Mouse (Mus musculus) retina, postnatal 7 days (tissue): ENCODE measurements around the gene Lgalsl.

ENCODE experiments used
- DNase-seq: peaks from one replicate; pipeline ENCODE4 v3.0.0-alpha.2; 2012; ENCODE audit warnings: low read depth, low spot score

The Lgalsl gene

DNA sequence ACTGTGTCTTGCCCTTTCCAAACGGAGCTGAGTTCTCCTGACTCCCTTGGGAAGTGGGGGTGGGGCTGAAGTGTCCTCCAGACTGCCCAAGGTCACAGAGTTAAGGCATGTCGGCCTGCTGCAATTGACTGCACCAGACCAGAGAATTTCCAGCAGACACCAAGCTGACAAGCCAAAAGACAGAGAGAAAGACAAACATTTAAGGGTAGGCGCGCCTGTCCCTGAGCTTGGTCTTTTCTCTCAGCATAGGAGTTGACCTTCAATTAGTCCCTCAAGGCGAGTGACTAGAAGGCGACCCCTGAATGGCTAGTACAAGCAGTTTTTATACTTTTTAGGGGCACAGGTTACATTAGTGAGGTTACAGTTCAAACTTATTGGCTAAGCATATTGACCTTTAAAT, 46.1 kb downstream of the Lgalsl start:
- no peak for DNase-seq

DNA sequence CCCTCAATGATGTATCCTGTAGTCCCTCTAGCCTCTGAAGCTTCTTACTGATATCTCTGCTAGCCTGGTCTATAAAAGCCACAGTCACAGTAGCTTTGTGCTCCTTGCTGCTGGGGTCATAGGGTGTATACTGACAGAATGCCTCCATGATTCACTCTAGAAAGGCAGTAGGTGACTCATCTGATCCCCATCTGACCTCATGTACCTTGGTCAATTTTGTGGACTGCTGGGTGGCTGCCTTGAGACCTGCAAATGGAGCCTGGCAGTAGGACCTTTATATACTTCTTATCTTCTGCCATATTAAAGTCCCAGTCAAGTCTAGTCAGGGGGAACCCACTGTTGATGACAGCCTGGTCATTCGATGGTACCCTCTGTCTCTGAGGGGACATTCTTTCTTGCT, 47.4 kb downstream of the Lgalsl start:
- DNase-seq: no peak

DNA sequence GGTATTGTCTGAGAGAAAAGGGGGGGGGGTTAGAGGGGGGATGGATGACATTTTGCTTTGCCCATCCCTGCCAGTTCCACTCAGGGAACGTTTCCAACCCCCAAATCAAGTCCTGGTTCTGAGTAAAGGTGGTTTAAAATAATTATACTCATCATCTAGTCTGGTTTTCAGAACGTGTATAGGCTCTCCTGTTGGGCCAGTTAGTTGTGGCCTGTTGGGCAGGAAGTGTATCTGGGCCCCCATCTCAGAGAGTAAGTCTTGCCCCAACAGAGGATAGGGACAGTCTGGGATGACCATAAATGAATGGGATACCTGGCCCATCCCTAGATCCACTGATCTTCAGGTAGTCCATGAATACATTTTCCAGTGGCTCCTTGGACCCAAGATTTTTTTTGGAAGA, 48.2 kb downstream of the Lgalsl start:
- no peak for DNase-seq

DNA sequence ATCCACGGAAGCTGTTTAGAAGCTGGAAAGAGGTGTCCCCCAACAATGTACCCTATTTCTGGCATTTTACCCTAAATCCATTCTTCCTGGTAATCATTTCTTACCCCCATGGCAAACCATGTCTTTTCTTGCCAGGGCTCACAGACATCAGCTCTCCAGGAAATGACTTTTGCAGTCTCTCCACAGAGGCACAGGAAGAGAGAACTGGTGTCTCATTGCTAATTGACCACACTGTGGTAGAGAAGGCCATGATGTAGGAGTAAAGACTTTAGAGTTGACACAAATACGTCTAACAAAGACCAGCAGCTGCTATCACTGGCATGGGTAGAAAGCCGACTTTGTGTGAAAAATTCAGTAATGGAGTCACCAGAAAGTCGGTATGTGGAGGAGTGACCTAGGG, 50.5 kb downstream of the Lgalsl start:
- DNase-seq: no peak

DNA sequence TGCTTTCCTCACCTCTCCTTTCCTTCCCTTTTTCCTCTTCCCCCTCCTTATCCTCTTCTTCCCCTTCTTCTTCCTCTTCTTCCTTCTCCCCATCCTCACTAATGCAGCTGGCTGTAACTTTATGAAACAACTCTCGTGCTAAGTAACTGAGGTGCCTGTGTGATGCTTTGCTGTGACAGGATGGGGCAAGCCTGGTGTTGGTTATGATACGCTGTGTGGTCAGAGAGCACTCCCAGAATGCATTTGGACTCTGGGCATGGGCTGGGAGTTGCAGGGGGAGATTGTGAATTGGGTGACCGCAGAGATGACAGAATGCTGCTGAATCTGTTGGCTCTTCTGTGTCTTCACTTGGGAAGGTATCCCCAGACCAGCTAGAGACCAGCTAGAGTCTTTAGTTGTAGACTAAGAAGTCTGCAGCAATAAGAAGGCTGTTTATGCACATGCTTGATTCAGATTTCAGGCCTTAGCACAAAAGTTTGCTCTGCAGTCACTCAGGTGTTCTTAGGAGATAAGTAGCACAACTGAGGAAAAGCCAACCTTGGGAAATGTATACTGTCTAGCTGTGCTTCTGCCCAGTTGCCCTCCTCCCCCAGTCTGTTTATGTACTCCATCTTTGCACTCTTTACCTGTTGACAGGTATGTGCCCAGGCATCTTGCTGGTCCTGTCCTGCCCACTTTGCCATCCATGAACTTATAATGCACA, 51.8 kb downstream of the Lgalsl start:
- no peak for DNase-seq

DNA sequence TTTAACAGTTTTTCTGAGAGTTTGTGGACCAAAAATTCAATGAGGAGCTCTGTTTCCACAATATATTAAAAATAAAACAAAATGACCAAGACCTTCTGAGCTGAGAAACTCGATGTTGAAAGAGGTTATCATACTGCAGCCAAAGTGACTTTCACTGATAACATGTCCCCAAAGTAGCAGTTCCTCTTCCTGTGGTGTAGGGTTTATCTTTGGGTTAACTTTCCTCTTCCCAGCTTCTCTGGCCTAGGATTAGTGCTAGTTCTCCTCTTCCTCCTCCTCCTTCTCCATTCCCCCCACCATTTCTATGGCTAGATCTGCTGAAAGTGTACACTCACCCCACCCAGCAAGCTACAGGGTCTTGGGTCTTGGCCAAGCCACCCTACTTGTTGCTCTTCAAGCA, 52.6 kb downstream of the Lgalsl start:
- no peak for DNase-seq

DNA sequence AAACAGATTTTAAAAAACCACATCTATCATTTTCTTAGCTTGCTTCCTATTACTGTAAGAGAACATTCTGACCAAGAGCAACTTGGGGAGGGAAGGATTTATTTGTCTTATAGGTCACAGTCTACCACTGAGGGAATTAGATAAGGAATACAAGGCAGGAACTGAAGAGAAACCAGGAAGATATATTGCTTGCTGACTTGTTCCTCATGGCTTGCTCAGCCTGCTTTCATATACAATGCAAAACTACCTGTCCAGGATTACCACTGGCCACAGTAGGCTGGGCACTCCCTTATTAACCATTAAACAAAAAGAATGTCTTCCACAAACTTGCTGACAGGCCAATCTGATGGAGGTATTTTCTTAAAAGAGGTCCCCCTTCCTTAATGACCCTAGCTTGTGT, 54.2 kb downstream of the Lgalsl start:
- DNase-seq: no peak
